Mouse (Mus musculus) hindbrain, embryonic 12.5 days (tissue): ENCODE measurements around the gene Dact2. TPM values are rescaled to one million over a fixed set of nuclear protein-coding genes. Genes with fewer than 3 reads are reported as not detected.

Experiments
- ATAC-seq: fragments of 200-750 bp; cut with Nextera tagmentation; 2 replicates; pipeline ENCODE4 v1.8.0; 2017; ENCODE audit warnings: moderate TSS enrichment; ENCODE audit not compliant: low FRiP score
- H3K27ac ChIP-seq: fragments of 300-500 bp; sonication (generic); 2 replicates; pipeline ENCODE4 v1.5.1; 2016; ENCODE audit warnings: mild to moderate bottlenecking
- H3K27me3 ChIP-seq: fragments of 300-500 bp; sonication (generic); 2 replicates; pipeline ENCODE4 v1.6.1; 2016; ENCODE audit warnings: mild to moderate bottlenecking
- H3K36me3 ChIP-seq: fragments of 300-500 bp; sonication (generic); 2 replicates; pipeline ENCODE4 v1.6.1; 2016; ENCODE audit warnings: mild to moderate bottlenecking
- H3K4me1 ChIP-seq: fragments of 300-500 bp; sonication (generic); 2 replicates; pipeline ENCODE4 v1.6.1; 2016
- H3K4me2 ChIP-seq: fragments of 300-500 bp; sonication (generic); replicated peaks from 2 replicates; pipeline ENCODE4 v1.6.1; 2016; ENCODE audit warnings: mild to moderate bottlenecking
- H3K4me3 ChIP-seq: fragments of 300-500 bp; sonication (generic); 2 replicates; pipeline ENCODE4 v1.5.1; 2016; ENCODE audit warnings: mild to moderate bottlenecking
- H3K9ac ChIP-seq: fragments of 300-500 bp; sonication (generic); 2 replicates; pipeline ENCODE4 v1.6.1; 2016; ENCODE audit warnings: mild to moderate bottlenecking, moderate library complexity
- H3K9me3 ChIP-seq: fragments of 300-500 bp; sonication (generic); replicated peaks from 2 replicates; pipeline ENCODE4 v1.6.1; 2016; ENCODE audit warnings: mild to moderate bottlenecking
- WGBS: fragments of 180-500 bp; shearing (Covaris S2); methylation state at CpG from one replicate; pipeline ENCODE4 v1.1.7; 2016; 5-methylcytosine and 5-hydroxymethylcytosine counted together
- polyA plus RNA-seq: library from polyadenylated mRNA; unstranded; fragments of >200 nt; fragmentation: Nextera tagmentation; extraction: Ambion mirVana; gene quantifications from 2 replicates; pipeline ENCODE4 v1.2.1, GENCODE M21; 2016

Gene Dact2
- polyA plus RNA-seq, 1 experiment from 2014 or later: 1.3 TPM

- H3K27ac ChIP-seq: no peak overlapping the region
- H3K9ac ChIP-seq: no peak overlapping the region
- peaks cover 10% of the 10 kb centered on the region for H3K4me1 ChIP-seq
- H3K4me2 ChIP-seq: no peak overlapping the region
- H3K9me3 ChIP-seq: no peaks in the 10 kb centered on the region
- no peak overlapping the region for H3K4me3 ChIP-seq
- WGBS: 18% methylated on average over 13 of the region's 13 CpGs
- H3K36me3 ChIP-seq: no peaks in the 10 kb centered on the region
- no peaks in the 10 kb centered on the region for H3K27me3 ChIP-seq
- ATAC-seq: 0 out of 2 replicates have a peak, but pooled peaks have one; percentile 23
Observed at GRCm38 (mm10) chr17:14230698-14231430, 26.8 kb upstream of the Dact2 start.

- Histone ChIP-seq H3K9me3 (no peaks in the 10 kb centered on the region), H3K9ac (no peak overlapping the region), H3K36me3 (no peaks in the 10 kb centered on the region), H3K27me3 (no peaks in the 10 kb centered on the region), H3K4me3 (no peak overlapping the region), H3K4me1 (peaks cover 10% of the 10 kb centered on the region), H3K4me2 (no peak overlapping the region), H3K27ac (no peak overlapping the region)
- 86% methylated on average over 4 of the region's 4 CpGs for WGBS
- no peak for ATAC-seq
Observed at GRCm38 (mm10) chr17:14228381-14228780, 24.3 kb upstream of the Dact2 start.

GRCm38 (mm10) chr17:14227601-14228000 is 23.5 kb upstream of the Dact2 start:
- Histone ChIP-seq H3K27ac (no peak overlapping the region), H3K27me3 (no peaks in the 10 kb centered on the region), H3K9me3 (no peaks in the 10 kb centered on the region), H3K9ac (no peak overlapping the region), H3K4me1 (peaks cover 10% of the 10 kb centered on the region), H3K4me2 (no peak overlapping the region), H3K4me3 (no peak overlapping the region), H3K36me3 (no peaks in the 10 kb centered on the region)
- WGBS: 47% methylated on average over 6 of the region's 6 CpGs
- ATAC-seq: no peak

GRCm38 (mm10) chr17:14226778-14227177 is 22.7 kb upstream of the Dact2 start:
- H3K4me1 ChIP-seq: peaks cover 10% of the 10 kb centered on the region
- H3K9me3 ChIP-seq: no peaks in the 10 kb centered on the region
- no peaks in the 10 kb centered on the region for H3K36me3 ChIP-seq
- H3K4me2 ChIP-seq: no peak overlapping the region
- no peak overlapping the region for H3K9ac ChIP-seq
- WGBS: 27% methylated on average over 4 of the region's 4 CpGs
- H3K4me3 ChIP-seq: no peak overlapping the region
- no peak for ATAC-seq
- H3K27ac ChIP-seq: no peak overlapping the region
- H3K27me3 ChIP-seq: no peaks in the 10 kb centered on the region

GRCm38 (mm10) chr17:14225982-14226652 is 22.0 kb upstream of the Dact2 start:
- Histone ChIP-seq H3K4me1 (peaks cover 4% of the 10 kb centered on the region), H3K27ac (no peak overlapping the region), H3K4me2 (no peak overlapping the region), H3K36me3 (no peaks in the 10 kb centered on the region), H3K4me3 (no peak overlapping the region), H3K27me3 (no peaks in the 10 kb centered on the region), H3K9ac (no peak overlapping the region), H3K9me3 (no peaks in the 10 kb centered on the region)
- 70% methylated on average over 9 of the region's 9 CpGs for WGBS
- ATAC-seq: no peak

GRCm38 (mm10) chr17:14221893-14222615 is 17.9 kb upstream of the Dact2 start:
- no peaks in the 10 kb centered on the region for H3K4me1 ChIP-seq
- H3K9ac ChIP-seq: no peak overlapping the region
- H3K27ac ChIP-seq: no peak overlapping the region
- 28% methylated on average over 11 of the region's 11 CpGs for WGBS
- peak; percentile 30; the same call in 1 of the 2 replicates for ATAC-seq
- H3K9me3 ChIP-seq: no peaks in the 10 kb centered on the region
- H3K27me3 ChIP-seq: no peaks in the 10 kb centered on the region
- no peaks in the 10 kb centered on the region for H3K36me3 ChIP-seq
- H3K4me2 ChIP-seq: no peak overlapping the region
- no peak overlapping the region for H3K4me3 ChIP-seq

- no peak overlapping the region for H3K9ac ChIP-seq
- H3K27ac ChIP-seq: no peak overlapping the region
- ATAC-seq: peak; percentile 52; the same call in 1 of the 2 replicates
- no peak overlapping the region for H3K4me3 ChIP-seq
- no peaks in the 10 kb centered on the region for H3K9me3 ChIP-seq
- no peaks in the 10 kb centered on the region for H3K27me3 ChIP-seq
- WGBS: 68% methylated on average over 7 of the region's 7 CpGs
- H3K4me2 ChIP-seq: no peak overlapping the region
- 0 out of 2 replicates have a peak, but pooled peaks cover 4% of the 10 kb centered on the region for H3K4me1 ChIP-seq
- no peaks in the 10 kb centered on the region for H3K36me3 ChIP-seq
Observed at GRCm38 (mm10) chr17:14220606-14221202, 16.6 kb upstream of the Dact2 start.

- Histone ChIP-seq H3K9ac (no peak overlapping the region), H3K4me1 (0 out of 2 replicates have a peak, but pooled peaks cover 4% of the 10 kb centered on the region), H3K27ac (no peak overlapping the region), H3K9me3 (no peaks in the 10 kb centered on the region), H3K4me3 (no peak overlapping the region), H3K4me2 (no peak overlapping the region), H3K36me3 (no peaks in the 10 kb centered on the region), H3K27me3 (no peaks in the 10 kb centered on the region)
- 69% methylated on average over 3 of the region's 3 CpGs for WGBS
- ATAC-seq: no peak
Observed at GRCm38 (mm10) chr17:14213976-14214529, 9.9 kb upstream of the Dact2 start.

GRCm38 (mm10) chr17:14212796-14213195 is 8.7 kb upstream of the Dact2 start:
- Histone ChIP-seq H3K9me3 (no peaks in the 10 kb centered on the region), H3K4me1 (0 out of 2 replicates have a peak, but pooled peaks cover 4% of the 10 kb centered on the region), H3K4me3 (no peak overlapping the region), H3K9ac (no peak overlapping the region), H3K36me3 (no peaks in the 10 kb centered on the region), H3K27ac (no peak overlapping the region), H3K4me2 (no peak overlapping the region), H3K27me3 (peaks cover 4% of the 10 kb centered on the region; the same call in 1 of the 2 replicates)
- 77% methylated on average over 7 of the region's 7 CpGs for WGBS
- ATAC-seq: no peak

- Histone ChIP-seq H3K4me2 (no peak overlapping the region), H3K27me3 (peaks cover 53% of the 10 kb centered on the region), H3K27ac (no peak overlapping the region), H3K9me3 (no peaks in the 10 kb centered on the region), H3K36me3 (no peaks in the 10 kb centered on the region), H3K4me1 (peaks cover 18% of the 10 kb centered on the region), H3K4me3 (no peak overlapping the region), H3K9ac (no peak overlapping the region)
- WGBS: 22% methylated on average over 5 of the region's 5 CpGs
- ATAC-seq: no peak
Observed at GRCm38 (mm10) chr17:14207093-14207561, 3.0 kb upstream of the Dact2 start.

GRCm38 (mm10) chr17:14206062-14206461 is 2.0 kb upstream of the Dact2 start:
- peaks cover 63% of the 10 kb centered on the region for H3K27me3 ChIP-seq
- H3K4me2 ChIP-seq: no peak overlapping the region
- no peaks in the 10 kb centered on the region for H3K36me3 ChIP-seq
- peaks cover 28% of the 10 kb centered on the region for H3K4me1 ChIP-seq
- H3K27ac ChIP-seq: no peak overlapping the region
- no peak overlapping the region for H3K4me3 ChIP-seq
- no peaks in the 10 kb centered on the region for H3K9me3 ChIP-seq
- no peak overlapping the region for H3K9ac ChIP-seq
- WGBS: 34% methylated on average over 3 of the region's 3 CpGs
- peak; percentile 30 for ATAC-seq
